Mouse (Mus musculus): ENCODE measurements at regions not wholly inside any gene's neighbourhood (a gene's known extent, or its start where the extent isn't known, plus 50 kb on each side); places are given as distances from the start of the nearest gene placed in this dataset.

DNA sequence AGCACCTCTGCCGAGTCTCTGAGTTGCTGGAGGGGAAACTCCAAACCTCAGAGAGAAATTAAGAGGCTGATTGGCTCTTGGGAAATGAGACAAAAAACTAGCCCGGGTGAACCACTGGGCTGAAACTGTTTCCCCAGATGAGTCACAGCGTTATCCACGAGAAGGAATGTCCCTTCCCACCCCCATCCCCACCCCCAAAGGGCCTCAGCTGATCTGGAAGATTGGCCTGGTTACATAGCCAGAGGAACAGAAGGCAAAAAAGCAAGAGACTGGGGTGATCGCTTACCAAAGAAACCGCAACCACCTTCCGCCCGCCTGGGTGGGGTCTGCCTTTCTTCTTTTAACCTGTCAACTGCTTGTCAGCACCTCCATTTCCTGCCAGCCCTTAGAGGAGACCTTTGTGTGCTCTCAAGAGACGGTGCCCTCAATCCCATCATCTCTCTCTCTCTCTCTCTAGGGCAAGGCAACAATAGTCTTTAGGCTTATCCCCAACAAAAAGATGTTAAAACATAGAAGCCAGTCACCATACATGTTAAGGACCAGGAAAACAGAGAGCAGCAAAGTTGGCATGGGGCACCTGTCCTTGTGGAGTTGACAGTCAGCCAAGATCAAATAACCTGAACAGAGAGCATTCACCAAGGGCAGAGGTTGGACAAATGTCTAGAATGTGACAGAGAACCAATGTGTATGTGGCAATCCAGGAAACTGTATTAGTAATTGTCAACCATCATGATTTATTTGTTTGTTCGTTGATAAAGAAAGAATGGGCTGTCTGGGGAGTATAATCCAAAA is 244.4 kb downstream of the Rplp1 start:
- no peak for TF ChIP-seq CTCF (IDR thresholded peaks at IDR 0.05; ENCODE audit: low read depth, low read length)
- TF ChIP-seq POLR2A (IDR thresholded peaks at IDR 0.05; ENCODE audit: insufficient read depth, low read length) = no peak
